Mouse (Mus musculus): ENCODE data around the gene Rnf208.
A peak's percentile ranks its signal among the peaks of the same experiment; 100 is the strongest.

The Rnf208 gene

DNA sequence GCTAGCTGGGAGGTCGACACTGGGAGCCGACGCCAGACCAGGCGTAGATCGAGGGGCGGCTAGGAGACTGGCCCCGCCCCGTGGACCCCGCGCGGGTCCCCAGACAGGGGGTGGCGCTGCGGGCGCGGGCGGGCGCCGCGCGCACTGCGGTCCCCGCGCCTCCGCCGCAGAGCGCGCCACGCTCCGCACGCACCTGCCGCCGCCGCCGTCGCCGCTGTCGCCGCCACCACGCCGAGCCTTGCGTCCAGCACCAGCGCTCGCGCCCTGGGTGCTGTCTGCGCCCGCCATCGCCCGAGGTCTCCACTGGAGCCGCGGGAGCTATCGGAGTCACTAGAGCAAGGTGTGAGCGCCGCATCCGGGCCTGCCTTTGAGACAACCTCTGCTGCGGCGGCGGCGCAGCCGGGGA is at the start of gene Rnf208, which contains the start of gene Cysrt1:
Gene Rnf208, plus strand, starts transcription at position 155 of the 406 bp plus-strand sequence.
Gene Cysrt1, minus strand, starts transcription at position 352 of the 406 bp plus-strand sequence.
- no peak for DNase-seq (ENCODE audit: low spot score)

DNA sequence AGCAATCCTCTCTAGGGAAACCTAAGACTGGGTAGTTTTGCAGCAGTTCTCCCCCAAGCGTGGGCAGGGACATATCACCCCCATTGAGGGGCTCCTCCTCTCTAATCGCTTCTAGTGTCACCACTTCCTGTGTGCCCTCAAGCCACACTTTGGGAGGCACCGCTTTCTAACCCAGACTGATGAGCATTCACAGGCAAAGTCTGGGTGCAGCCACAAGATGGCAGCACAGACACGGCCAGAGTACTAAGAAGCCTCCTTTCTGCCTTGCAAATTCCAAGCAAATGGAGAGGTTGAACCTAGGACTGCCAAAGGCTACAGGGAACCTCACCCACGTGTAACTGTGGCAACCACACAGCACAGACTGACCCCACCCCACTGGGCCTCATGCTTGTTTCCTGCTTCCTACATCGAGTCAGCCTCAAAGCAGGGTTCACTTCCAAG is 48.7 kb upstream of the Rnf208 start:
- peak; percentile 72 for DNase-seq (ENCODE audit: low spot score)

DNA sequence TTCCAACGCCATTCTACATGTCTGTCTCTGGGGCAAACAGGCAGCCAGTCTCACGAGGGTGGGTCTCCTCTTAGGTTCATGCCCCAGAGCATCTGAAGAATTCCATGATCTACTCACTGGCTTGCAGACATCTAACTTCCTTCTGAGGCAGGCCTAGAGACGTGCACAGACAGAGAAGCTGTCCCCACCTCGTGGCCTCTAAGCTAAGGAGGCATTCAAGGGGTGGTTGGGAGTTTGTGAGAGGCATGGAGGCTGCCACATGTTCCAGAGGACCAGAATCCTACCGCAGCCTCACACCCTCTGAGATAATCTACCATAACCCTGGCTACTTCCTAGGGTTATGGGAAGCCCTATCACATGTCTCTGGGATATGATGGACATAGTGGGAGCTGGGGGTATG is 48.0 kb upstream of the Rnf208 start:
- no peak for DNase-seq (ENCODE audit: low spot score)

DNA sequence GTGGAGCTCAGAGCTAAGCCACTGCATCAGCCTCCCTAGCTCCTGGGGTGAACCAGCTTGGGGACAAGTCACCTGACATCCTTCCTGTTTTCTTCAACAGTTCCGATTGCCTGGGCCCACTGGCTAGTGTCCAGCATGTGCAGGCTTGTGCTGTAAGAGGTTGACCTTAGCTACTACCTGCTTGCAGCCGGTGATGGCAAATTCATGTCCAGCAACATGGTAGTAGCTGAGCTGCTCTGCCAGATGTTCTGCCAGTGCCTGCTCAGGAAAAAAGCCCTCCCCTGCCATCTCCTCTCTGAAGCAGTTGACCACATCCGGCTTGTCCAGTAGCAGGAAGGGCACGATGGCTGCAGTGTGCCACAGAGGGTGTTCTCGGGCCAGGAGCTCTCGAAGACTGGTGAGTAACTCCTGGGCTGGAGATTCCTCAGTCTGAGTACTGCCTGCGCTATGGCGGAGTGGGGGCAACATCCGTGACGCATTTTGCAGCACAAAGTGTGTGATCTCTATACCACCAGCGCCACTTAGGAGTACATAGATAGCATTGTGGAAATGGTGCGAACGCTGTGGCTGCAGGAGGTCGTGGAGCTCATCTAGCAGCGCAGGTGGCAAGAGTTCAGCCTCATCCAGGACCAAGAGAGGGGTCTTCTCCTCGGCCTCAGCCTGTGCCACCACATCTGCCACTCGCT is 47.4 kb upstream of the Rnf208 start:
- no peak for DNase-seq (ENCODE audit: low spot score)

DNA sequence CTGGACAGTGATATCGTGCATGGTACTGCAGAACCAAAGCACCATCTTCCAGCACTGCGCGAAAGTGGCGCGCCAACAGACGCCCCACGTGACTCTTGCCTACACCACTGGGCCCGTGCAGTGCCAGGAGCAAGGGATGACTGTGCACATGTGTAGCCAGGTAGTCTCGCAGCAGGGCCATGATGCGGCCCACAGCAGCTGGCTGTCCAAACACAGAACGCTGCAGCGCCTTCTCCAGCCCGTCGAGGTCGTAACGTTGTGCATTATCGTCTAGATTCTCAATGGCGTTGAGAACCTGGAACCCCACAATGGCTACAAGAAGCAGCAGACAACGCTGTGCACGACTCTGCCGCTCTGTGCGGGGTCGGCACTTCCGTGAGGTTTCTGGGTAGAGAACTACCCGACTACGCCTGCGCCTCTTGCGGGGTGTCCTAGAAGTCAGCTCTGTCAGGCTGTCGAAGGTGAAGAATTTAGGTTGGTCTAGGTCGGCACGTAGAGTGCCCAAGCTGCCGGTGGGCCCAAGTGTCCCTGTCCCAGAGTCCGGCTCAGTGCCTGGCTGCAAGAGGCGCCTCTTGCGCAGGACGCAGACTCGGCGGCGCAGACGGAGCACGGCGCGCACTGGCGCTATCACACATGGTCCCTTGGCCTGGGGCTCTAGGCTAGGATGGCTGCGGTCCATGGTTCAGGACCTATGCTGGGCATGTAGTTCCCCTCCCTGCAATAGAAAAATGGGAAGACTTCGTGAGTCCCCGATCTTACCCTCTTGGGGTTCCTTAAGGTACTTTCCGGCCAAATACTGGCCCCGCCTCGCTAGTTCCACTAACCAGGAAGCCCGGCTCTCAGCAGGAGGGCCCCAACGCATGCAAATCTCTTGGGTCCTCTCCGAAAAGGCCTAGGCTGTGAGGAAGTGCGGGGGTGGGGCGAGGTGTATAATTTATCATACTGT is 46.6 kb upstream of the Rnf208 start:
- peak; percentile 53 for DNase-seq (ENCODE audit: low spot score)

DNA sequence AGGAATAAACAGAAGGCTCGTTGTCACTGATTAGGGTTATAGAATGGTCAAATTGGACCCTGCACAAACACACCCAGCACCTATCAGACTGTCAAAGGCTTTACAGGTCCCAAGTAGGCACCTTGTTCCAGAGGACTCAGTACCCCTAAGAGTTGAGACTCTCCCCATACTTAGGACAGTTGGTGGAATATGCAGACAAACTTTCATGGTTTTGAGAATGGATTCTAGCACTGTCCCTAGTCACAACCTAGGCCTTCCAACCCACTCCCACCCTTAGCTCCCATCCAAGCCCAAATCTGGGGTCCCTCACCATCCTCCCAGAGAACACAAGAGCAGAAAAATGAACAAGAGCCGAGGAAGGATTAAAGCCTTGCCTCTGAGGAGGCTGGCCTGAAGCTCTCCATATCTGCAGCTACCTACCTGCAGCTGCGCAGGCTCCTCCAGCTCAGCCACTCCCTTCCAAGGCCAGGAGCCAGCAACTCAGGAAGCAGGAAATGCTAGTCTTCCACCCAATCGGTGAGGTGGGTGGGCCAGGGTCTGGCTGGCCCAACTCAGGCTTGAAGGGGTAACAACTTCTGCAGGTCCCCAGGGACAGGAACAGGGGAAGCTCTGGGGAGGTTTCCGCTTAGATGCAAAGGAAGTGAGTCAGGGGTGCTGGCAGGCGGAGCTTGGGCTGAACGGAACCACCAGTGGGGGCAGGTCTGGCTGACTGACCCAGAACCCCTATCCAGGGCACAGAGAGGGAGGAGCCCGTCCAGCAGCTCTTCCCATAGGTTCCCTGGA is 45.7 kb upstream of the Rnf208 start, which contains the start of gene Tor4a:
Gene Tor4a, minus strand, starts transcription at position 715 of the 783 bp plus-strand sequence.
- peak; percentile 56 for DNase-seq (ENCODE audit: low spot score)

DNA sequence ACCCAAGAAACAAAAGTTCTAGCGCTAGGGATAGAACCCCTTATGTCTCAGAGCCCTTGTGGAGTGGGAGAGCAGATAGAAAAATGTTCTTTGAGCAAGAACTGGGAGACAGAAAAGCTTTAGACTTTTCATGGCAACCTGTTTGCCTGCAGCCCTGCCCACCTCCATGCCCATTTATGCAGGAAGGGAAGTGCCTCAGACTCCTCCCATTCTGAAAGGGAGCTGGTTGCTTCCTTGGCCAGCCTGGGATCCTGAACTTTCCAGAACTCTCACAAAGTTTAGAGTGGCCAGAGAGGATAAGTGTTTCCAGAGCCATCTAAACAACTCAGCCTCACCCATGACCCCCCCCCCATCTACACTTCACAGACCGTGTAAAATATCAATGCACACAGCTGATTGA is 44.9 kb upstream of the Rnf208 start:
- no peak for DNase-seq (ENCODE audit: low spot score)

DNA sequence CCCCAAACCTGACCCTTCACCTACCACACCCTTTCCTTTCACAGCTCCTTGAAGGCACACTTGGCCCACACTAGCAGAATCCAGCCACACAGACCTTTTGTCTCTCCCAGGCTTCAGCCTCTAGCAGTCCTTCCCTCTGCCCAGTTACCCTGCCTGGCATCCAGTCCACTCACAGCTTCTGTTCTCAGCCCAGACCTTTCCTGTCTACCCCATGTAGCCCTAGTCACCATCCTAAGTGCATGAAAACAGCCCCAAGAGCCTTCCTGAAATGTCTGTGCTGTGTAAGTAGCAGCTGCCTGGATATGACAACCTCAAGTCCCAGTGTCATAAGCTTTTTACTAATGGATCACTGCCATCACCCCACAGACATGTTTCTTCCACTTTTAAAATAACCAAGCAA is 44.1 kb upstream of the Rnf208 start:
- DNase-seq (ENCODE audit: low spot score), result no peak

DNA sequence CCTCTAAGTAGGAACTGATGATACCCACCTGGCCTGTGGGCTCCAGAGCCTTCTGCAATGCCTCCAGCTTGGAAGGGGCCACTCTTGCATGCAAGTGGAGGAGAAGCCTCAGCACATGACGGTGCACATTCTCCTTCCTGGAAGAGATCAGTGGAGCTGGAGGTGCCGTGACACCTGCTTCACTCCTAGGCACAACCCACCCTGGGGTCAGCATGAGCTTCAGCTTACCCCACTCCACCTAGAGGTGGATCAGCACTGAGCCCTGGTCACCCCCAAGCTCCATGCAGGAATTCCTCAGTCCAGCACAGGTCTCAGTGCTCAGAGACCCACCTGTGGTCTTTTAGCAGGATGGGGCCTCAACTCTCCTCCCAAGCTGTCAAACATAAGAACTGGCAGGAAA is 41.4 kb upstream of the Rnf208 start:
- DNase-seq (ENCODE audit: low spot score), result no peak

DNA sequence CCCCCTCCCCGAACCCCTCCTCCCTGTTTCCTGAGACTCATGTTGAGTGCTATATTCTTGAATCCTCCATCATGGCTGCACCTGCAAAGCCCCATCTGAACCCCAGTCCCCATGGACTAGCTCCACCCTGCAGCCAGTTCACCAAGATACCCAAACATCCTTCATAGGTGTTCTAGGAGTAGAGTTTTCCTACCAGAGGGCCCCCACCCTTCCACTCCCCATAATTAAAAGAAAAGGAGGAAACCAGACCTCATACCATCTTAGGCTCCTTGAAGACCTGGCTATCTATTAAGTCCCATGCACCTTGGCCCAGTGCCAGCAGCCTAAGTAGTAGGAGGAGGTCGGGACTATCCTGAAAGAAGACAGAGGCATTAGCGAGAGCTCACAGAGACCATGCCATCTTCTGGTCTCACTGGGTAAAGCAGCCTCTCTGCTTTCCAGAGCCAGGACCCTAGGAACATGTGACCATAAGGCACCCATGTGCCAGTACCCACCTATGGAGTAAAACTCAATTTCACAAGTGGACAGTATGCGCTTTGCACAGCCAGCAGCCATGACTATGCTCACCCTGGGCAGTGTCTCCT is 38.3 kb upstream of the Rnf208 start:
- DNase-seq (ENCODE audit: low spot score), result no peak

DNA sequence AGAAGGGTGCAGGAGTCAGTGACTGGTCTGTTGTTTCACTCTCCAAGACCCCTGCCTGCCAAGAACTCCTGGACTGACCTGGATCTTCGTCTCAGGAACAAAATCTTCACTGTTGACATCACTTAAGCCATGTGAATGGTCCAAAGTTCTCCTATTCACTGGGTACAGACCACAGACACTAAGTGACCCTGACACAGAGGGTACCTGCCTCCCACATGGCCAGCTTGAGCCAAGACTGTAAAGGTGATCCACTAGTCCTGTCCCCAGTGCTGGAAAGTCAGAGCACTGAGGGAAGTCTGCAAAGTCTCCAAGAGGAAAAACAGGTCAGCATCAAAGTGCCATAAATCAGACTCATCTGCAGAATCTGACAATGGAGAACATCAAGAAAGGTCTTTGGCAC is 34.5 kb upstream of the Rnf208 start:
- DNase-seq (ENCODE audit: low spot score), result no peak

DNA sequence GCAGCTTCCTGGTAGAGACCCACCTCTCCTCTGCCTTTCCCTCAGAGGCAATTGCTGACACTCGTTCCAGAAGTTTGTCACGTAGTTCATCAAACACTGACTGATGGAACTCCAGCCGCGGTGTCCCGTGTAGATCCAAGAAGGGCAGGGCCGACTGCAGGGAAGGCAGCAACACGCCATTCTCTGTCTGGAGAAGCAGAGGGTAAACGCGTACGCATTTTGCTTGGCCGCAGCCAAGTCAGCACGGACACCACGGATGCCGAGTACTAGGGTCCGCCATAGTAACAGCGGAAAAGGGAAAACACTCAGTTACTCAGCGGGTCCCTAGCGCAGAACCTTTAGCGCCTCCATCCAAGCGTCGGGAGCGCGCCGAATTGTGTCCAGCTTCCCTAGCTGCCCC is 31.4 kb upstream of the Rnf208 start:
- no peak for DNase-seq (ENCODE audit: low spot score)

DNA sequence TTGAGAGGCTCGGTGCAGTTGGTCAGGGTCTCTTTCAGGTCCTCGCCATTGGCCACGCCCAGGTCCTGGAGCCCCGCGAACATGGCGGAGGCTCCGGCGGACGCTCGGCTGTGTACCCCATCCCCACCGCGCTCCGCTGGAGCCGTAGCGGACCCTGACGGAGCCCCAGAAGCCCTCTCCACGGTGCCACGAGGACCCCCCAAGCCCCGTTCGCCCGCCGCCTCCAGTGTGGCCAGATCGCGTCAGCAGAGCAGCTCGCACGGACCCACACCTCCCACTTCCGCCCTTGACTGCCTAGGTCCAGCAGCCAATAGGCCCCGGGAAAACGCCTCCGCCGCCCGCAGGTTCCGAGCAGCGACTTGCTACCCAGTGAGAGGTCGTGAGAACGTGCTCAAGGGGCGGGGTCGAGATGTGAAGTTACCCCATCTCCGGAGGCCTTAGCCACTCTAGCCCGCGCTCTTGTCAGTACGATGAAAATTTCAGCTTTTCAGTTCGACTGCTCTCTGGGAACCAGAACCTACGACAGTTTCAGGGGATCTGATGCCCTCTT is 30.9 kb upstream of the Rnf208 start, which contains the start of gene Nelfb:
Gene Nelfb, minus strand, starts transcription at position 369 of the 550 bp plus-strand sequence.
- peak; percentile 83 for DNase-seq (ENCODE audit: low spot score)

DNA sequence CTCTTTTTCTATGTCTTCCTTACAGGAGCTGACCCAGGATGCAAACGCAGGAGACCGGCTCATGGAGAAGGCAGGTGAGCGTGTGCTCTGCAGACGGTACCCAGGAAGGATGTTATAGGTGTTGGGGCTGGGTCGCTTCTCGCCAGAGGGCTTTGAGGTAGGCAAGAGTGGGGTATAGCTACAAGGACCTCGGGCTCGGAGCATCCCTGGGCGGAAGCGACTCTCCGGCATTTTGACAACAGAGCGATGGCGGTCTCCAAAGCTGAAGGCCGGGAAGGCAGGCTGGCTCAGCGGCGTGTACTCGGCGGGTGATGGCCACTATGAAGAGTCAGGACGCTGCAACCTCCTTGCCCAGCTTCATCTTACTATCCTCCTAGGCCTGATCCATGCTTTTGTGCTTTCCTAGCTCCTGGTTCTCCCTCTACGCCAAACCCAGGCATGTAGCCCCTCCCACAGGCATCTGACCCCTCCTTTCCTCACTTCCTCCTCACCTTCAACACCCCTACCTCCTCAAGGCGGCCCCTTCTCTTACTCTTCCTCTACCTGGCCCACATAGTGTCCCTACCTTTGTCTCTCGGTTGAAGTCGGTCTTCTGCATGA is 28.7 kb upstream of the Rnf208 start:
- DNase-seq (ENCODE audit: low spot score), result no peak

DNA sequence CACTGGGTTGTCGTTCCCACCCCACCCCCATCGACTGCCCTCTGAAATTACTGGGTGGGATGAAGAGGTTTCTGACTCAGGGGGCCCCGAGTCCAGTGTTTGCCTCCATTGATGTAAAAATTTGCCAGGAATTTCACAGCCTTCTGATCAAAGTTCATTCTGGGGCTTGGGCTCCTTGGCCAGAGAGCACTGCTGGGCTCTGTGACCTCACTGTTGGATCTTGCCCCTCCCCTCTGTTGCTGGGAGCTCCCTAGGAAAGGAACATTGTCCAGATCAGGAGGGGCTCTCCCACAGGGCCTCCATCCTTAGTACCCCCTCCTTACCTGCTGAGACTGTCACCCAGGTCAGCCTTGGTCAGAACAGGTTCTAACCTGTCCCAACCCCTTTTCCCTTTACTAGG is 27.6 kb upstream of the Rnf208 start, which contains the start of gene Stpg3:
Gene Stpg3, minus strand, starts transcription at position 194 of the 400 bp plus-strand sequence.
- no peak for DNase-seq (ENCODE audit: low spot score)

DNA sequence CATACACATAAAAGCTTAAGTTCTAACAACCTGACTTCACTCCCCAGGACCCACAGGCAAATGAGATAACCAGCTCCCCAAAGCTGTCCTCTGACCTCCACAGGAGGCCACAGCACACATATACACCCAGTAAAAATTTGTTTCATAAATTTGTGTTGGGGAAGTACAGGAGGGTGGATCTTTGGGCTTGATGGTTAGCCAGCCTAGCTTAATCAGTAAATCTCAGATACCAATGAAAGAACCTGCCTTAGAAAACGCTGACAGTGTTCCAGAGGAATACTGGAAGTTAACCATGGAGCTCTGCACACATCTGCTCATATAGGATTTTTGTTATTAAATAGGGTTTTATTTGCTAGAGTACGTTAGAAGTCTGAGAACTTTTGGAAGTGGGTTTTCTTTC is 24.4 kb upstream of the Rnf208 start:
- no peak for DNase-seq (ENCODE audit: low spot score)

DNA sequence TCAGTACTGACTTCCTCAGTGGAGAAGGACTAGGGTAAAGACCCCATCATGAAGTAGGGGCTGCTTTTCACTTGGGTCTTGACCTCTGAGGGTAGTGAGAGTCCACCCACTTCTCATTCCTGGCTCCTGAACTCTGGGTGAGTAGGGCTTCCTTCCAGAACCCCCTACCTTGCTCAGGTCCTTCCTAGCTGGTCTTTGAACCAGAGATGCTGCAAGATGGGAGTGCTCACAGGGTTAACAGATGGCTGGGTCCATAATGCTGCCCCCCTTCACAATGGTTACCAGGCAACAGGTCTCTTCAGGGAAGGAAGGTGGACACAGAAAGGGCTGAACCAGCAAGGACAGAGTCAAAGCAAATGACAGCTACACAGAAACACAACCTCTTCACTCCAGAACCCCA is 23.6 kb upstream of the Rnf208 start, which contains the start of gene Fam166a:
Gene Fam166a, plus strand, starts transcription at position 301 of the 400 bp plus-strand sequence.
- no peak for DNase-seq (ENCODE audit: low spot score)

DNA sequence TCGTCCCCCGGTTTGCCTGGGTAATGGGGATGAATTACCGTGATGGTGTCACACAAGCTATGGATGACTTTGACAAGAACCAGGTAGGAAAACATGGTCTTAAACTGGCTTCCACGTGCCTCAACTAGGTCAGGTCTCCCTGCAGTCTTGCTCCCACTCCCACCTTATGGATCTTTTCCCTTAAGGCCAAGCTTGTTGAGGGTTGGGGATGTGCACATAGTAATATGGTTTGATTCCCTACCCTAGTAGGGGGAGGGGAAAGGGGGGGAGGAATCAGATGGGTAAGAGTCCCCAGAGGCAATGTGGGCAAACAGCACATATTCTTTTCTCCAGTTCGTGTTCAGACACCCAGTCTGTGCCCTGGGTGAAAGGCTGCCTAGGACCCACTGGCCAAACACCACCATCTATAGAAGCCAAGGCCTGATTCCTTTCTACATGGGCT is 20.7 kb upstream of the Rnf208 start:
- no peak for DNase-seq (ENCODE audit: low spot score)

DNA sequence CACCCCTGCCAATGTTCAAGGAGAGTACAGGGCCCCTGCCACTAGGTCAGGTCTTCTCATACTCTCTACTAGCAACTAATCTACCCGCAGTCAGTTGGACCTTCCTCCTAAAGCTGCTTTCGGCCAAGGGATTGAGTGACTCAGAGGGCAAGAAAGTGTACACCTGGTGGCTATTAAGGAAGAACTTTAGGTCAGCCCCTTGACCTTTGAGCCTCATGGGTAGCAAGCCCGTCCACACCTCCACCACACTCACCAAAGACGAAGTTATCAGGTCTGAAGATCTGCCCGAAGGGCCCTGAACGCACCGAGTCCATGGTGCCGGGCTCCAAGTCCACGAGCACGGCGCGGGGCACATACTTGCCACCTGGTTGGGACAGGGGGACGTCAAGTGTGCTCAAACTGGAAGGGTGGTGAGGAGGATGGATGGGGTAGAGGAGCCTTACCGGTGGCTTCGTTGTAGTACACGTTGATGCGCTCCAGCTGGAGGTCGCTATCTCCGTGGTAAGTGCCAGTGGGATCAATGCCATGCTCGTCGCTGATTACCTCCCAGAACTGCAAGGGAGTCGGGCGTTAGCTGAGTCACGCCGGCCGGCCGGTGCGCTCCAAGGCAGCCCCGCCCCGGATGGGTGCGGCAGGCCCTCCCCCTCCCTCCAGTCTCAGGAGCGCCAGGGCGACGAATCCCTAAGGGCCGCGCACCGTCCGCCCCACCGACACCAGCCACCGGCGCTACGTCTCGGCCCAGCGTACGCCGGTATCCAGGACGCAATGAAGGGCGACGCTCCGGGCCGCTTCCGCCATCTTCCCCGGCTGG is 18.2 kb upstream of the Rnf208 start:
- peak; percentile 80 for DNase-seq (ENCODE audit: low spot score)

DNA sequence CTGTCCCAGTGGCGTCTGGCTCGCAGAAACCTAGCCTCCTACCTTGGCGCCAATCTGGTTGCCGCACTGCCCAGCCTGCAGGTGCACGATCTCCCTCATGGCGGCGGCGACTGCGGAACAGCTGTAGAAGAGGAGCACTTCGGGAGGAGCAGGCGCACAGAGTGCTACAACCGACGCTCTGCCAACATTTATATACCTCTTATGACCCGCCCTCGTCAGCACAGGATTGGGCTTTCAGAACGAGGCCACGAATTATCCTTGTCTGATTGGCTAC is 17.6 kb upstream of the Rnf208 start, which contains the start of gene Tubb4b:
Gene Tubb4b, minus strand, starts transcription at position 211 of the 274 bp plus-strand sequence.
- DNase-seq (ENCODE audit: low spot score), result no peak
